Mouse (Mus musculus): ENCODE measurements around the gene Snrpd3. TPM values are rescaled to one million over a fixed set of nuclear protein-coding genes. Genes with fewer than 3 reads are reported as not detected.

Snrpd3 gene
- polyA plus RNA-seq, 1 experiment from 2014 or later, result 144 TPM

- WGBS, result 85% methylated on average over 9 of the region's 9 CpGs
- Histone ChIP-seq H3K9me3 (ENCODE audit: control insufficient read depth, low read length) (no peaks in the 10 kb centered on the region), H3K4me2 (ENCODE audit: low read depth, low read length) (no peak overlapping the region), H3K4me3 (ENCODE audit: low read length) (no peak overlapping the region), H3K9ac (ENCODE audit: low read depth, low read length) (no peak overlapping the region), H3K36me3 (ENCODE audit: control insufficient read depth, insufficient read depth, low read length) (no peaks in the 10 kb centered on the region), H3K27me3 (replicated peaks; ENCODE audit: control insufficient read depth, insufficient read depth, low read length) (no peaks in the 10 kb centered on the region), H3K27ac (ENCODE audit: low read length) (no peak overlapping the region), H3K4me1 (ENCODE audit: control insufficient read depth, insufficient read depth, low read length) (peaks cover 11% of the 10 kb centered on the region; the same call in 1 of the 2 replicates)
- no peak for ATAC-seq
These were observed 56.6 kb downstream of the Snrpd3 start for GRCm38 (mm10) chr10:75573965-75574364.

DNA sequence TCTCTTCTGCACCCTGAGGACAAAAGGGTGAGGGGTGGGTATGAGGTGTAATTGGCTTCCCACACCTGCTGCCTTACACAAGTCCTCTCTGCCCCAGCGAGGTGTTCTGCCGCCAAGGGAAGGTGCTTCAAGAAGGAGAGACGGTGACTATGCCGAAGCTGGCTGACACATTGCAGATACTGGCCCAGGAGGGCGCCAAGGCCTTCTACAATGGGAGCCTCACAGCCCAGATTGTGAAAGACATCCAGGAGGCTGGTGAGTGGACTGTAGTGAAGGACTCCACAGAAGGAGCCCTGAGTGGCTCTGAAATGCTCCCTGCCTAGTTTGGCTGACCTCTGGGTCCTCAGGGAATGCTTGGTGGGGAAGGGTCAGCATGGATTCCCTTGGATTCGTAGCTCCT lies 61.8 kb downstream of the Snrpd3 start:
- Histone ChIP-seq H3K9ac (ENCODE audit: low read depth, low read length) (no peak overlapping the region), H3K4me2 (ENCODE audit: low read depth, low read length) (no peak overlapping the region), H3K9me3 (ENCODE audit: control insufficient read depth, low read length) (no peaks in the 10 kb centered on the region), H3K4me3 (ENCODE audit: low read length) (no peak overlapping the region), H3K27ac (ENCODE audit: low read length) (no peak overlapping the region), H3K4me1 (ENCODE audit: control insufficient read depth, insufficient read depth, low read length) (no peaks in the 10 kb centered on the region), H3K36me3 (ENCODE audit: control insufficient read depth, insufficient read depth, low read length) (no peaks in the 10 kb centered on the region), H3K27me3 (replicated peaks; ENCODE audit: control insufficient read depth, insufficient read depth, low read length) (no peaks in the 10 kb centered on the region)
- 87% methylated on average over 6 of the region's 6 CpGs for WGBS
- ATAC-seq, result no peak

- H3K4me3 ChIP-seq (ENCODE audit: low read length), result no peak overlapping the region
- peak; percentile 49 for ATAC-seq
- H3K27ac ChIP-seq (ENCODE audit: low read length), result no peak overlapping the region
- no peaks in the 10 kb centered on the region for H3K27me3 ChIP-seq (replicated peaks; ENCODE audit: control insufficient read depth, insufficient read depth, low read length)
- no peaks in the 10 kb centered on the region for H3K9me3 ChIP-seq (ENCODE audit: control insufficient read depth, low read length)
- 16% methylated on average over 20 of the region's 20 CpGs for WGBS
- H3K36me3 ChIP-seq (ENCODE audit: control insufficient read depth, insufficient read depth, low read length), result no peaks in the 10 kb centered on the region
- peaks cover 16% of the 10 kb centered on the region for H3K4me1 ChIP-seq (ENCODE audit: control insufficient read depth, insufficient read depth, low read length)
- no peak overlapping the region for H3K4me2 ChIP-seq (ENCODE audit: low read depth, low read length)
- H3K9ac ChIP-seq (ENCODE audit: low read depth, low read length), result no peak overlapping the region
These were observed 68.7 kb downstream of the Snrpd3 start for GRCm38 (mm10) chr10:75585876-75586552.

- 88% methylated on average over 1 of the region's 1 CpGs for WGBS
- H3K9ac ChIP-seq (ENCODE audit: low read depth, low read length), result no peak overlapping the region
These were observed 69.2 kb downstream of the Snrpd3 start for GRCm38 (mm10) chr10:75586553-75586879.

More at GRCm38 (mm10) chr10:75586553-75586879, 69.2 kb downstream of the Snrpd3 start:
- H3K36me3 ChIP-seq (ENCODE audit: control insufficient read depth, insufficient read depth, low read length), result no peaks in the 10 kb centered on the region
- no peak for ATAC-seq
- H3K4me3 ChIP-seq (ENCODE audit: low read length), result no peak overlapping the region
- no peaks in the 10 kb centered on the region for H3K27me3 ChIP-seq (replicated peaks; ENCODE audit: control insufficient read depth, insufficient read depth, low read length)
- no peaks in the 10 kb centered on the region for H3K9me3 ChIP-seq (ENCODE audit: control insufficient read depth, low read length)
- H3K27ac ChIP-seq (ENCODE audit: low read length), result no peak overlapping the region
- peaks cover 16% of the 10 kb centered on the region for H3K4me1 ChIP-seq (ENCODE audit: control insufficient read depth, insufficient read depth, low read length)
- no peak overlapping the region for H3K4me2 ChIP-seq (ENCODE audit: low read depth, low read length)

Other genes starting within 250 kb of the Snrpd3 start
- gene Adora2a, start 200.7 kb upstream of the Snrpd3 start, polyA plus RNA-seq (2015; fragmentation: Nextera tagmentation; extraction: Ambion mirVana), result 2.9 and 3.2 TPM in 2 replicates
- 0.98 and 1.8 TPM in 2 replicates for gene Upb1, start 116.4 kb upstream of the Snrpd3 start, polyA plus RNA-seq (2015; fragmentation: Nextera tagmentation; extraction: Ambion mirVana)
- gene Gucd1, start 421 bp downstream of the Snrpd3 start, polyA plus RNA-seq (2015; fragmentation: Nextera tagmentation; extraction: Ambion mirVana), result 55.5 and 63.0 TPM in 2 replicates
- 1.9 and 2.7 TPM in 2 replicates for gene Lrrc75b, start 42.8 kb downstream of the Snrpd3 start, polyA plus RNA-seq (2015; fragmentation: Nextera tagmentation; extraction: Ambion mirVana)
- 115 and 144 TPM in 2 replicates for gene Ggt1, start 44.1 kb downstream of the Snrpd3 start, polyA plus RNA-seq (2015; fragmentation: Nextera tagmentation; extraction: Ambion mirVana)
- 8.6 and 8.8 TPM in 2 replicates for gene Ggt5, start 71.8 kb downstream of the Snrpd3 start, polyA plus RNA-seq (2015; fragmentation: Nextera tagmentation; extraction: Ambion mirVana)
- gene Susd2, start 126.5 kb downstream of the Snrpd3 start, polyA plus RNA-seq (2015; fragmentation: Nextera tagmentation; extraction: Ambion mirVana), result 19.1 and 23.3 TPM in 2 replicates
- gene Cabin1, start 246.8 kb downstream of the Snrpd3 start, polyA plus RNA-seq (2015; fragmentation: Nextera tagmentation; extraction: Ambion mirVana), result 26.4 and 27.1 TPM in 2 replicates